Mouse (Mus musculus) myocyte (in vitro differentiated cells): ENCODE results near the gene Col9a1. TPM values are rescaled to one million over a fixed set of nuclear protein-coding genes. Genes with fewer than 3 reads are reported as not detected.

Experiments used
- H3K27me3 ChIP-seq: one replicate; pipeline ENCODE4 v1.6.1; 2011; ENCODE audit not compliant: control insufficient read depth, insufficient read depth, insufficient read length
- H3K36me3 ChIP-seq: one replicate; pipeline ENCODE4 v1.6.1; 2011; ENCODE audit not compliant: control insufficient read depth, insufficient read depth
- H3K4me2 ChIP-seq: one replicate; pipeline ENCODE4 v1.6.1; 2011; ENCODE audit warnings: low read depth, control low read depth
- H3K4me3 ChIP-seq: one replicate; pipeline ENCODE4 v1.5.1; 2011; ENCODE audit warnings: mild to moderate bottlenecking, control low read depth, moderate library complexity
- H3K79me2 ChIP-seq: one replicate; pipeline ENCODE4 v1.6.1; 2011; ENCODE audit not compliant: control insufficient read depth, insufficient read depth
- H3ac ChIP-seq: one replicate; pipeline ENCODE4 v1.6.1; 2011; ENCODE audit not compliant: control insufficient read depth, insufficient read length
- CEBPB ChIP-seq: IDR thresholded peaks from 2 replicates; pipeline ENCODE4 v1.6.1; 2011; ENCODE audit warnings: mild to moderate bottlenecking, moderate library complexity; ENCODE audit not compliant: poor library complexity, insufficient read depth, severe bottlenecking
- E2F4 ChIP-seq: IDR thresholded peaks from one replicate; pipeline ENCODE4 v1.6.1; 2011; ENCODE audit warnings: mild to moderate bottlenecking, control low read depth, moderate library complexity; ENCODE audit not compliant: insufficient read depth
- MAX ChIP-seq: IDR thresholded peaks from one replicate; pipeline ENCODE4 v1.6.1; 2011; ENCODE audit warnings: low read depth, mild to moderate bottlenecking, control low read depth
- MYOD1 ChIP-seq, 3 experiments: IDR thresholded peaks; one replicate each; pipeline ENCODE4 v1.6.1; 2011; ENCODE audit warnings: control low read depth in 2 of 3, low read depth in 2 of 3, mild to moderate bottlenecking in 2 of 3, moderate library complexity in 1 of 3; ENCODE audit not compliant: insufficient read length in 2 of 3, control insufficient read depth in 1 of 3
- MYOG ChIP-seq, 3 experiments: IDR thresholded peaks; one replicate each; pipeline ENCODE4 v1.6.1; 2011; ENCODE audit warnings: control low read depth in 2 of 3, low read depth in 2 of 3, mild to moderate bottlenecking in 2 of 3; ENCODE audit not compliant: insufficient read length in 2 of 3, control insufficient read depth in 1 of 3, insufficient read depth in 1 of 3
- POLR2A ChIP-seq: IDR thresholded peaks from one replicate; pipeline ENCODE4 v1.6.1; 2011; ENCODE audit warnings: low read depth, mild to moderate bottlenecking, control low read depth, moderate library complexity; ENCODE audit not compliant: insufficient read length
- POLR2AphosphoS2 ChIP-seq: IDR thresholded peaks from one replicate; pipeline ENCODE4 v1.6.1; 2011; ENCODE audit warnings: low read depth, control low read depth; ENCODE audit not compliant: insufficient read length
- REST ChIP-seq: IDR thresholded peaks from one replicate; pipeline ENCODE4 v1.6.1; 2011; ENCODE audit warnings: mild to moderate bottlenecking, control low read depth, moderate library complexity; ENCODE audit not compliant: insufficient read depth, insufficient read length
- SRF ChIP-seq: IDR thresholded peaks from one replicate; pipeline ENCODE4 v1.6.1; 2011; ENCODE audit warnings: low read depth; ENCODE audit not compliant: control insufficient read depth, insufficient read length
- TCF12 ChIP-seq: IDR thresholded peaks from one replicate; pipeline ENCODE4 v1.6.1; 2011; ENCODE audit warnings: mild to moderate bottlenecking, control low read depth; ENCODE audit not compliant: poor library complexity, insufficient read depth, severe bottlenecking
- TCF3 ChIP-seq: IDR thresholded peaks from one replicate; pipeline ENCODE4 v1.6.1; 2011; ENCODE audit warnings: low read depth, control low read depth; ENCODE audit not compliant: insufficient read length
- USF1 ChIP-seq: IDR thresholded peaks from one replicate; pipeline ENCODE4 v1.6.1; 2011; ENCODE audit warnings: low read depth, mild to moderate bottlenecking, control low read depth, moderate library complexity
- polyA plus RNA-seq: library from polyadenylated mRNA; unstranded; fragments of >200 nt; fragmentation: generic; extraction: Trizol; gene quantifications from one replicate; pipeline ENCODE4 v1.2.1, GENCODE M21; 2012; ENCODE audit warnings: missing spikeins

The Col9a1 gene
- polyA plus RNA-seq = not detected

GRCm38 (mm10) chr1:24177224-24177851 lies at the start of gene Col9a1:
Gene Col9a1 (plus strand): TSS chr1:24177610.
- Histone ChIP-seq H3K36me3 (no peaks in the 10 kb centered on the region), H3K4me2 (no peak within 1 kb of the TSS), H3K79me2 (no peaks in the 10 kb centered on the region), H3ac (no peak within 1 kb of the TSS), H3K4me3 (no peak within 1 kb of the TSS), H3K27me3 (no peaks in the 10 kb centered on the region)
- TF ChIP-seq E2F4 = no peak
- no peak for TF ChIP-seq MYOG (IDR thresholded peaks at IDR 0.05; ENCODE audit: control insufficient read depth in 1 of 3, insufficient read depth in 1 of 3, insufficient read length in 2 of 3, low read depth in 2 of 3)

- Histone ChIP-seq H3ac (no peak overlapping the region), H3K36me3 (no peaks in the 10 kb centered on the region), H3K4me2 (peak overlapping the region; percentile 3), H3K4me3 (no peak overlapping the region), H3K79me2 (no peaks in the 10 kb centered on the region), H3K27me3 (no peaks in the 10 kb centered on the region)
- no peak for TF ChIP-seq POLR2A
- TF ChIP-seq E2F4 = no peak
- no peak for TF ChIP-seq CEBPB
- TF ChIP-seq MAX = no peak
- TF ChIP-seq MYOD1 (IDR thresholded peaks at IDR 0.05; ENCODE audit: control insufficient read depth in 1 of 3, insufficient read length in 2 of 3, low read depth in 2 of 3) = no peak
- no peak for TF ChIP-seq USF1
- TF ChIP-seq POLR2AphosphoS2 = no peak
- no peak for TF ChIP-seq MYOG (IDR thresholded peaks at IDR 0.05; ENCODE audit: control insufficient read depth in 1 of 3, insufficient read depth in 1 of 3, insufficient read length in 2 of 3, low read depth in 2 of 3)
- no peak for TF ChIP-seq REST
Measured at GRCm38 (mm10) chr1:24127866-24128265, 49.5 kb upstream of the Col9a1 start.

- H3K79me2 ChIP-seq = no peaks in the 10 kb centered on the region
- TF ChIP-seq REST (no peak), USF1 (no peak), TCF12 (no peak), POLR2A (no peak), MYOD1 (IDR thresholded peaks at IDR 0.05; ENCODE audit: control insufficient read depth in 1 of 3, insufficient read length in 2 of 3, low read depth in 2 of 3) (no peak), POLR2AphosphoS2 (no peak)
- H3K36me3 ChIP-seq = no peaks in the 10 kb centered on the region
- no peak overlapping the region for H3K4me2 ChIP-seq
- no peak overlapping the region for H3ac ChIP-seq
- H3K27me3 ChIP-seq = no peaks in the 10 kb centered on the region
- H3K4me3 ChIP-seq = no peak overlapping the region
Measured at GRCm38 (mm10) chr1:24133853-24134252, 43.6 kb upstream of the Col9a1 start.

- H3ac ChIP-seq = no peak overlapping the region
- no peak for TF ChIP-seq TCF12
- no peak for TF ChIP-seq POLR2AphosphoS2
- TF ChIP-seq MYOD1 (IDR thresholded peaks at IDR 0.05; ENCODE audit: control insufficient read depth in 1 of 3, insufficient read length in 2 of 3, low read depth in 2 of 3) = no peak
- no peak for TF ChIP-seq USF1
- no peak for TF ChIP-seq MYOG (IDR thresholded peaks at IDR 0.05; ENCODE audit: control insufficient read depth in 1 of 3, insufficient read depth in 1 of 3, insufficient read length in 2 of 3, low read depth in 2 of 3)
- no peak for TF ChIP-seq TCF3
- no peak for TF ChIP-seq REST
- TF ChIP-seq E2F4 = no peak
- H3K27me3 ChIP-seq = no peaks in the 10 kb centered on the region
- no peaks in the 10 kb centered on the region for H3K79me2 ChIP-seq
- no peak overlapping the region for H3K4me2 ChIP-seq
- H3K4me3 ChIP-seq = no peak overlapping the region
- no peaks in the 10 kb centered on the region for H3K36me3 ChIP-seq
Measured at GRCm38 (mm10) chr1:24134792-24135191, 42.6 kb upstream of the Col9a1 start.

- no peaks in the 10 kb centered on the region for H3K27me3 ChIP-seq
- H3K4me2 ChIP-seq = no peak overlapping the region
- no peak for TF ChIP-seq POLR2A
- TF ChIP-seq TCF3 = no peak
- no peak for TF ChIP-seq POLR2AphosphoS2
- no peak for TF ChIP-seq MYOD1 (IDR thresholded peaks at IDR 0.05; ENCODE audit: control insufficient read depth in 1 of 3, insufficient read length in 2 of 3, low read depth in 2 of 3)
- TF ChIP-seq USF1 = no peak
- TF ChIP-seq REST = no peak
- no peak for TF ChIP-seq CEBPB
- TF ChIP-seq TCF12 = no peak
- TF ChIP-seq E2F4 = no peak
- no peak for TF ChIP-seq SRF
- no peak for TF ChIP-seq MAX
- no peak for TF ChIP-seq MYOG (IDR thresholded peaks at IDR 0.05; ENCODE audit: control insufficient read depth in 1 of 3, insufficient read depth in 1 of 3, insufficient read length in 2 of 3, low read depth in 2 of 3)
- no peak overlapping the region for H3ac ChIP-seq
- H3K36me3 ChIP-seq = no peaks in the 10 kb centered on the region
- H3K4me3 ChIP-seq = no peak overlapping the region
- no peaks in the 10 kb centered on the region for H3K79me2 ChIP-seq
Measured at GRCm38 (mm10) chr1:24137133-24137532, 40.3 kb upstream of the Col9a1 start.
